Mouse (Mus musculus): Measurements from ENCODE around the gene C330007P06Rik. TPM values are rescaled to one million over a fixed set of nuclear protein-coding genes. Genes with fewer than 3 reads are reported as not detected.

The C330007P06Rik gene
- polyA plus RNA-seq (2014; fragmentation: Illumina TruSeq; extraction: RNeasy Lipid Tissue Mini Kit (QIAGEN cat#74804); ENCODE audit: low replicate concordance): 61.7 TPM

DNA sequence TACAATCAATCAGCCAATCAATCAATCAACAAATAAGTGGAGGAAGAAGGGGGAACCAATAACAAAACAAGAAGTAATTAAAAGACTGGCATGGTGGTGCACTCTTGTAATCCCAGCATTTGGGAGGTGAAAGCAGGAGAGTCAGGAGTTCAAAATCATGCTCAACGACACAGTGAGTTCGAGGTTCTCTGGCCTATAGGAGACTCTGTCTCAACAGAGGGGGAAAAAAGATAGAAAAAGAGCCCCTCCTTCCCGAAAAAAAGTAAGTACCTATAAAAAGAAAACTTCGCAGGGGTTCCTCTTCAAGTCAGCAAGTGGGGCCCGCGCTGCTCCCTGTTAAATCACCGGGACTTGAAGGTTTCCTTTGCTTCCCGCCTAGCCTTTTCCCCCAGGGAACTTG, at the start of gene C330007P06Rik, which contains the start of gene Ube2a:
TSS of gene C330007P06Rik (minus strand) at position 347 of the 400 bp plus-strand sequence.
TSS of gene Ube2a (plus strand) at position 136 of the 400 bp plus-strand sequence.

DNA sequence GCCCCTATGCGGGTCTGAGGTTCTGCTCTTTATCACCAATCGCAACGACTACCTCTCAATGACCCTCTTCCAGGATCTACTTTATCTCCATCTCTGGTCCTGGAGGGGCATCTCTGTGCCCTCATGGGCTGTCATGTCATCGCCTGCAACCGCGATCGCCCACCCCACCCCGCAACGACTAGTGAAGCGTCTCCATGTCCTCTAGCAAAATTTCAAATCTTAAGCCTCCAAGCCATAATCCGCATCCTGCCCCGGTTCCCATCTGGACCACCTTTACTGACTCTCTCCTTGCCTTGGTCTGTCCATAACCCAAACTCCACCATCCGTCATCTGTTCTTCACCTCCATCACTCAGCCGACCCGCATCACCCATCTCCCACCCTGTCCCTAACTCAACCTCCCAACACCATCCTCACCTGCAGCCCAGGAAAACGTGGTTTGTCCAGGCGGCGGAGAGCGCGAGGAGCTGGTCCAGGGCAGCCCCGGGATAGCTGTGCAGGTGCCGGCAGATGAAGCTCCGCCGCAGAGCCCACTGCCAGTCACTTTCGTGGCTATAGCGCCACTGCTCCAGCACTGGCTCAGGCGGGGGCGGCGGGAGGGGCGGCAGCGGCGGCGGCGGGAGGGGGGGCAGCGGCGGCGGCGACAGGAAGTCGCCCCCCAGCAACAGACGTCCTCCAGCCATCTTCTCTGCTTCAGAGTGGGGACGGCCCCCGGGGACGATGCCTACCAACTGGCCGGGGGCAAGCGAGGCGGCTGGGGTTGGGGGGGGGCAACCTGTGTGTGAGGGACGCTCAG, 28.6 kb upstream of the C330007P06Rik start, which contains the start of gene Nkrf:
TSS of gene Nkrf (minus strand) at position 579 of the 794 bp plus-strand sequence.

DNA sequence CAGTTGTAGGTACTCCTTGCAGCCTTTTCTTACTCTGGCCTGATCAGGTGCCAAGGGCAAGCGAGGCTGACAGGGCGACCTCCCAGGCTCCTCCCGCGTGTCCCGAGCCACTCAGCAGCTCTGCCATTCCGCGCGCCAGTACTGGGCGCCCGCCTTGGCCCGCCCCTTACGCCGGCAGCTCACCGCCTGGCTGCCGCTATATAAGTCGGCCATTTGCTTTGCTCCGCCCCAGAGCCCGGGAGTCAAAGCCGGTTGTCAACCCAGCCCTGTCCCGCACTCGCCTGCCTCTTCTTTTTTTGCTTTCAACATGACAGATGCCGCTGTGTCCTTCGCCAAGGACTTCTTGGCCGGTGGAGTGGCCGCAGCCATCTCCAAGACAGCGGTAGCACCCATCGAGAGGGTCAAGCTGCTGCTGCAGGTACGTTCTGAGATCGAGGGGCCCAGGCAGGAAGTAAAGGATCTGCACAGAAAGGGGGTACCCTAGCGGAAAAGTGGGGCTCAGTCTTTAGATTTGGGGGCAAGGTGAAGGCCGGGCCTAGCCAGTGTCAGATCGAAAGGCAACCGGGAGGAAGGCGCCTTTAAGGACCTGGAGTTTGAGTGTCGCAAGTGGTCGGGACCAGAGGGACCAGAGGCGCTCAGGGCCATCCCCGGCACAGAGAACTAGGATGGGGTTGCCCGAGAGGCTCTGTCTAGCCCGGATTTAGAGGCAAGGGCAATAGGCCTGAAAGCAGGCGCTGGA, 78.3 kb downstream of the C330007P06Rik start, which contains the start of gene Slc25a5:
TSS of gene Slc25a5 (plus strand) at position 228 of the 739 bp plus-strand sequence.

Other genes starting within 250 kb of the C330007P06Rik start
- gene Akap17b, start 228.7 kb downstream of the C330007P06Rik start, polyA plus RNA-seq (2014; fragmentation: Illumina TruSeq; extraction: RNeasy Lipid Tissue Mini Kit (QIAGEN cat#74804); ENCODE audit: low replicate concordance): 6.0 TPM
- 0.59 TPM for gene Slc25a43, start 130.5 kb downstream of the C330007P06Rik start, polyA plus RNA-seq (2014; fragmentation: Illumina TruSeq; extraction: RNeasy Lipid Tissue Mini Kit (QIAGEN cat#74804); ENCODE audit: low replicate concordance)
- 2,416 TPM for gene Slc25a5, start 78.5 kb downstream of the C330007P06Rik start, polyA plus RNA-seq (2014; fragmentation: Illumina TruSeq; extraction: RNeasy Lipid Tissue Mini Kit (QIAGEN cat#74804); ENCODE audit: low replicate concordance)
- 185 TPM for gene Ube2a, start 211 bp downstream of the C330007P06Rik start, polyA plus RNA-seq (2014; fragmentation: Illumina TruSeq; extraction: RNeasy Lipid Tissue Mini Kit (QIAGEN cat#74804); ENCODE audit: low replicate concordance)
- 11.3 TPM for gene Nkrf, start 28.8 kb upstream of the C330007P06Rik start, polyA plus RNA-seq (2014; fragmentation: Illumina TruSeq; extraction: RNeasy Lipid Tissue Mini Kit (QIAGEN cat#74804); ENCODE audit: low replicate concordance)
- gene Sept6, start 117.7 kb upstream of the C330007P06Rik start, polyA plus RNA-seq (2014; fragmentation: Illumina TruSeq; extraction: RNeasy Lipid Tissue Mini Kit (QIAGEN cat#74804); ENCODE audit: low replicate concordance): 11.0 TPM
- gene Sowahd, start 174.7 kb upstream of the C330007P06Rik start, polyA plus RNA-seq (2014; fragmentation: Illumina TruSeq; extraction: RNeasy Lipid Tissue Mini Kit (QIAGEN cat#74804); ENCODE audit: low replicate concordance): not detected
- gene Rpl39, start 211.3 kb upstream of the C330007P06Rik start, polyA plus RNA-seq (2014; fragmentation: Illumina TruSeq; extraction: RNeasy Lipid Tissue Mini Kit (QIAGEN cat#74804); ENCODE audit: low replicate concordance): 805 TPM
- 94.7 TPM for gene Upf3b, start 236.2 kb upstream of the C330007P06Rik start, polyA plus RNA-seq (2014; fragmentation: Illumina TruSeq; extraction: RNeasy Lipid Tissue Mini Kit (QIAGEN cat#74804); ENCODE audit: low replicate concordance)